Mouse (Mus musculus) layer of hippocampus, adult 2 months (tissue): ENCODE results near the gene Nr2f2. TPM values are rescaled to one million over a fixed set of nuclear protein-coding genes. Genes with fewer than 3 reads are reported as not detected.

Experiments
- DNase-seq, 2 experiments: peaks; one replicate each; pipeline ENCODE4 v3.0.0; 2022; ENCODE audit warnings: low spot score in 2 of 2
- H3K27ac ChIP-seq: fragments of 200-600 bp; 2 replicates; pipeline ENCODE4 v1.8.1; 2022
- H3K4me3 ChIP-seq: fragments of 200-600 bp; 2 replicates; pipeline ENCODE4 v1.8.1; 2022; ENCODE audit warnings: mild to moderate bottlenecking
- CTCF ChIP-seq: fragments of 200-600 bp; conservative IDR thresholded peaks from 2 replicates; pipeline ENCODE4 v1.8.1; 2022; ENCODE audit warnings: antibody characterized with exemption, mild to moderate bottlenecking, moderate library complexity
- total RNA-seq, 2 experiments: library from RNA; stranded (reverse); gene quantifications; 2 replicates each; pipeline ENCODE4 v1.2.3; 2021

Nr2f2 gene
- total RNA-seq, 2 experiments from 2014 or later, result 35.8 to 48.5 TPM

GRCm38 (mm10) chr7:70343426-70343825, 23.1 kb downstream of the Nr2f2 start:
- DNase-seq, result no peak
- TF ChIP-seq CTCF, result no peak
- H3K4me3 ChIP-seq, result no peak overlapping the region
- peak overlapping the region; percentile 57 for H3K27ac ChIP-seq

- no peak overlapping the region; the same call in 1 of the 2 replicates for H3K27ac ChIP-seq
Measured at GRCm38 (mm10) chr7:70342771-70343170, 23.8 kb downstream of the Nr2f2 start.

GRCm38 (mm10) chr7:70342076-70342475, 24.5 kb downstream of the Nr2f2 start:
- TF ChIP-seq CTCF, result no peak
- Histone ChIP-seq H3K27ac (no peak overlapping the region), H3K4me3 (no peak overlapping the region)
- DNase-seq, result no peak

More at GRCm38 (mm10) chr7:70342771-70343170, 23.8 kb downstream of the Nr2f2 start:
- TF ChIP-seq CTCF, result no peak
- DNase-seq, result no peak
- no peak overlapping the region for H3K4me3 ChIP-seq

GRCm38 (mm10) chr7:70339998-70340630, 26.4 kb downstream of the Nr2f2 start:
- TF ChIP-seq CTCF, result no peak
- Histone ChIP-seq H3K27ac (no peak overlapping the region), H3K4me3 (no peak overlapping the region)
- DNase-seq, result no peak

GRCm38 (mm10) chr7:70338265-70338640, 28.3 kb downstream of the Nr2f2 start:
- Histone ChIP-seq H3K4me3 (no peak overlapping the region), H3K27ac (no peak overlapping the region)
- no peak for DNase-seq
- no peak for TF ChIP-seq CTCF

- peak; percentile 30 for TF ChIP-seq CTCF
- H3K4me3 ChIP-seq, result peak overlapping the region; percentile 18; the same call in 1 of the 2 replicates
- H3K27ac ChIP-seq, result peak overlapping the region; percentile 51
- DNase-seq, result no peak
Measured at GRCm38 (mm10) chr7:70337581-70338264, 28.8 kb downstream of the Nr2f2 start.

GRCm38 (mm10) chr7:70336571-70337240, 29.8 kb downstream of the Nr2f2 start:
- no peak for DNase-seq
- no peak; the same call in none of the 2 replicates for TF ChIP-seq CTCF
- peak overlapping the region; percentile 51 for H3K27ac ChIP-seq
- no peak overlapping the region; the same call in 1 of the 2 replicates for H3K4me3 ChIP-seq

- no peak overlapping the region for H3K4me3 ChIP-seq
- no peak for DNase-seq
- no peak overlapping the region for H3K27ac ChIP-seq
- TF ChIP-seq CTCF, result no peak
Measured at GRCm38 (mm10) chr7:70336126-70336525, 30.4 kb downstream of the Nr2f2 start.

GRCm38 (mm10) chr7:70335411-70335810, 31.1 kb downstream of the Nr2f2 start:
- DNase-seq, result no peak
- TF ChIP-seq CTCF, result no peak
- Histone ChIP-seq H3K27ac (no peak overlapping the region), H3K4me3 (no peak overlapping the region)

GRCm38 (mm10) chr7:70334836-70335235, 31.7 kb downstream of the Nr2f2 start:
- peak; percentile 75 to 88 for DNase-seq
- H3K27ac ChIP-seq, result no peak overlapping the region
- H3K4me3 ChIP-seq, result peak overlapping the region; percentile 33; the same call in 1 of the 2 replicates
- TF ChIP-seq CTCF, result peak; percentile 94

GRCm38 (mm10) chr7:70333851-70334250, 32.7 kb downstream of the Nr2f2 start:
- no peak overlapping the region for H3K27ac ChIP-seq
- no peak overlapping the region for H3K4me3 ChIP-seq
- TF ChIP-seq CTCF, result no peak
- DNase-seq, result no peak

- Histone ChIP-seq H3K27ac (no peak overlapping the region), H3K4me3 (no peak overlapping the region)
- TF ChIP-seq CTCF, result no peak
- DNase-seq, result no peak
Measured at GRCm38 (mm10) chr7:70332926-70333664, 33.4 kb downstream of the Nr2f2 start.
